Mouse (Mus musculus): ENCODE results near the gene Dnm3. TPM values are rescaled to one million over a fixed set of nuclear protein-coding genes. Genes with fewer than 3 reads are reported as not detected.

The Dnm3 gene
- polyA plus RNA-seq, 1 experiment: 3.5 TPM

DNA sequence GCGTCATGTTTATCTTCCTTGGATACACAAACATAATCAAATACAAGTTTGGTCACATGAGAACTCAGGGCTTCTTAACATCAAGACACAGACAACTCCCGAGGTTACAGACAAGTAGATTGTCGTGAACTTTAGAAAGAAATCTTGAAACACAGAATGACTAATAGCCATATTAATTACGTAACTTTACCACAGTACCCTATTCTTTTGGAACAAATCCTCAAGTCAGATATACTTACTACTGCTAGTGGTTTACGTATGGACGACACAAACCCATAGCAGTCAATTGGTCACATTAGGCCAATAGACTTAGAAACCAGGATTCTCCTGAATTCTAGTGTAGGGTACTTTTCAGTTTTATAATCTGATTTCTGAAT is 459.2 kb downstream of the Dnm3 start:
- no peak overlapping the region for H3K4me3 ChIP-seq (replicated peaks; ENCODE audit: control insufficient read depth, low read depth, low read length)
- WGBS: 42% methylated on average over 6 of the region's 6 CpGs
- TF ChIP-seq POLR2A (IDR thresholded peaks at IDR 0.05; ENCODE audit: borderline replicate concordance, control insufficient read depth, low read depth, low read length) (no peak), CTCF (IDR thresholded peaks at IDR 0.05; ENCODE audit: control insufficient read depth, insufficient read depth, low read length) (no peak)
- H3K4me1 ChIP-seq (ENCODE audit: control insufficient read depth, insufficient read depth, low read length): no peaks in the 10 kb centered on the region
- no peak overlapping the region for H3K27ac ChIP-seq (ENCODE audit: control insufficient read depth, insufficient read depth, low read depth, low read length, poor library complexity)

DNA sequence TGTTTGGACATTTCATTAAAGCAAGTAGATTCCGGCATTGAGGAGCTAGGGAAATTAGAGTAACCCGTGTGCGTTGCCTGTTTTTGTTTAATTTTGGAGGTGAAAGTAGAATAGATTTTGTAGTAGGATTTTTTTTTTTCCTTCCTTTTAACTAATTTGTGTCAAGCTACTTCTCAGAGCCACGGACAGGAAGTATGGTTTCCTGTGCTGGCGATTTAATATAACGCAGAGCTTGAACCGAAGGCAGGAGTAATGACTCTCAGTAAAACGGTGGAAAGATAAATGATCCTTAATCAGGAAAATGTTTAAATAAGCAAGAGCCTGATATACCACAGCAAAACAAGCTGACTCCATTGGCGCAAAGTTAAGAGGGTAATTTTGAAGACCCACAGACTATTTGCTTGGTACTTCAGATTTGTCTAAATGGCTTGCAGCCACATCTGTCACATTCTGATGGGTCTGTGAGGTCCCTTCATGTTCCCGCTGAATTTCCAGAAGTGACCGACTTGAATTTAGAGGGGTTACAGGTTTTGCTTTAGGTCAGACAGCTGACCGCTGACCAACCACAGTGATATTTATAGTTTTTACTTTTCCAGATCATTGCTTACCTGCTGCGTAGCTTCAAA is 459.7 kb downstream of the Dnm3 start:
- whole genome bisulfite sequencing: 12% methylated on average over 13 of the region's 13 CpGs
- Histone ChIP-seq H3K4me3 (replicated peaks; ENCODE audit: control insufficient read depth, low read depth, low read length) (no peak overlapping the region), H3K27ac (ENCODE audit: control insufficient read depth, insufficient read depth, low read depth, low read length, poor library complexity) (no peak overlapping the region), H3K4me1 (ENCODE audit: control insufficient read depth, insufficient read depth, low read length) (no peaks in the 10 kb centered on the region)
- TF ChIP-seq CTCF (IDR thresholded peaks at IDR 0.05; ENCODE audit: control insufficient read depth, insufficient read depth, low read length): no peak
- TF ChIP-seq POLR2A (IDR thresholded peaks at IDR 0.05; ENCODE audit: borderline replicate concordance, control insufficient read depth, low read depth, low read length): no peak

DNA sequence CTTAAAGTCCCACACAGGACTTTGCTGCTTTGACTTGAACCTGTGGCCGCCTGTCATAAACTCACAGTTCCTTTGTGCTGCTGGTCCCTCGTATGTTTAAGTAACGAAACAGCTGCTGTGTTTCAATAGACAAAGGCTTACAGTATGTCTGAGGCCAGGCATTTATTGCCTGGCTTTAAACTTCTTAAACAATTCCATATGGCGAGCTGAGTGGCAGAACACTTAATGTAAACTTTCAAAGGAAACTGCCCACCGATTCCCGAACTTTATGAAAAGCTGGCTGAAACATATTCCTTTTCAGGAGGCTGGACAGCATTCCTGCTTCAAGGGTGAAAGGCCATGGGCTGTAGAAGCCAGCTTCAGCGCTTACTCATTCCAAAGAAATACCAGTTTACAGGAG is 460.9 kb downstream of the Dnm3 start:
- no peak overlapping the region for H3K4me3 ChIP-seq (replicated peaks; ENCODE audit: control insufficient read depth, low read depth, low read length)
- no peak for TF ChIP-seq CTCF (IDR thresholded peaks at IDR 0.05; ENCODE audit: control insufficient read depth, insufficient read depth, low read length)
- TF ChIP-seq POLR2A (IDR thresholded peaks at IDR 0.05; ENCODE audit: borderline replicate concordance, control insufficient read depth, low read depth, low read length): no peak
- WGBS: 68% methylated on average over 7 of the region's 7 CpGs
- H3K4me1 ChIP-seq (ENCODE audit: control insufficient read depth, insufficient read depth, low read length): no peaks in the 10 kb centered on the region
- no peak overlapping the region for H3K27ac ChIP-seq (ENCODE audit: control insufficient read depth, insufficient read depth, low read depth, low read length, poor library complexity)

DNA sequence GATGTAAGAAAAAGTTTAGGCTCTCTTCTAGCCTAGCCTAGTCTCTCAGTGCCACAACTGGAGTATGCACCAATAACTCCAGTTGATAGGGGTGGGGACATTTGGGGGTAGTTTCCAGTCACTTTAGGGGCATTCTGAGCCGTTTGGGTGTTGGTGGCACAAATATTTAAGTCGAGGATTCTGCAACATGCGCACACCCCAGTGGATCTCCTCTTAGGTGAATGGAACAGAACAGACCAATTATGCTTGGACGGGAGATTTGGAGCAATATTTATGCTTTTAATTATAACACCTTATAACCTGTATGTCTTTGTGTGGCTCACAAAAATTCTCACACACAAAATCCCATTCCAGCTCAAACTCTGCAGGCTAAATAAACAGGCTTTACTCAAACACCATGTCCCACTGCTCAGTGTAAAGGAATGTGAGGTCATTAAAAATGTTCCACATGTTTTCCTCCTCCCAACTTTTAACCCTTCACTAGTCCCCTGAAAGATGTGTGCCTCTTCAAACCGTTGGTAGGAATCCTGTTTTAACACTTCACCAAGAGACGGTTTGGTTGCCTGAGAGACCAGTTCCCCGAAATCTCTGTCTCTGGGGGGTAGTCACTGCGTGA is 462.5 kb downstream of the Dnm3 start:
- no peak for TF ChIP-seq POLR2A (IDR thresholded peaks at IDR 0.05; ENCODE audit: borderline replicate concordance, control insufficient read depth, low read depth, low read length)
- no peak for TF ChIP-seq CTCF (IDR thresholded peaks at IDR 0.05; ENCODE audit: control insufficient read depth, insufficient read depth, low read length)
- H3K4me3 ChIP-seq (replicated peaks; ENCODE audit: control insufficient read depth, low read depth, low read length): no peak overlapping the region
- WGBS: 76% methylated on average over 8 of the region's 8 CpGs
- H3K4me1 ChIP-seq (ENCODE audit: control insufficient read depth, insufficient read depth, low read length): no peaks in the 10 kb centered on the region
- H3K27ac ChIP-seq (ENCODE audit: control insufficient read depth, insufficient read depth, low read depth, low read length, poor library complexity): no peak overlapping the region

DNA sequence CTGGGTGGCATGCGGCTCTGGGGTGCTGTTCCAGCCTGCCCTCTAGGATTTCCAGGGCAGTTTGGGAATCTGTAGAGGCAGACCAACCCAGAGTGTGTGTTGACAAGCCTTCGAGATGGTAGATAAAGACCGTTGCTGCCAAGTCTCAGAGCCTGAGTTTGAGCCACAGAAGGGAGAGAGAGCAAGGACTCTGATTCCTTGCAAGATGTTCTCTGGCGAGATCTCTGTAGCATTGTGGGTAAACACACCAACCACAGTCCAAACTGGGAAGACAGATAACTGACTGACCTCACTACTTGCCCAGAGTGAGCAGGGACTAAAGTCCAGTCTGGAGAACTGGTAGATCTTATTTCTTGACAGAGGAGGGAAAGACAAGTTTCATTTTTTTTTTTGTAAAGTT is 464.3 kb downstream of the Dnm3 start:
- TF ChIP-seq POLR2A (IDR thresholded peaks at IDR 0.05; ENCODE audit: borderline replicate concordance, control insufficient read depth, low read depth, low read length) (no peak), CTCF (IDR thresholded peaks at IDR 0.05; ENCODE audit: control insufficient read depth, insufficient read depth, low read length) (no peak)
- no peaks in the 10 kb centered on the region for H3K4me1 ChIP-seq (ENCODE audit: control insufficient read depth, insufficient read depth, low read length)
- WGBS: 44% methylated on average over 4 of the region's 4 CpGs
- no peak overlapping the region for H3K27ac ChIP-seq (ENCODE audit: control insufficient read depth, insufficient read depth, low read depth, low read length, poor library complexity)
- H3K4me3 ChIP-seq (replicated peaks; ENCODE audit: control insufficient read depth, low read depth, low read length): no peak overlapping the region

DNA sequence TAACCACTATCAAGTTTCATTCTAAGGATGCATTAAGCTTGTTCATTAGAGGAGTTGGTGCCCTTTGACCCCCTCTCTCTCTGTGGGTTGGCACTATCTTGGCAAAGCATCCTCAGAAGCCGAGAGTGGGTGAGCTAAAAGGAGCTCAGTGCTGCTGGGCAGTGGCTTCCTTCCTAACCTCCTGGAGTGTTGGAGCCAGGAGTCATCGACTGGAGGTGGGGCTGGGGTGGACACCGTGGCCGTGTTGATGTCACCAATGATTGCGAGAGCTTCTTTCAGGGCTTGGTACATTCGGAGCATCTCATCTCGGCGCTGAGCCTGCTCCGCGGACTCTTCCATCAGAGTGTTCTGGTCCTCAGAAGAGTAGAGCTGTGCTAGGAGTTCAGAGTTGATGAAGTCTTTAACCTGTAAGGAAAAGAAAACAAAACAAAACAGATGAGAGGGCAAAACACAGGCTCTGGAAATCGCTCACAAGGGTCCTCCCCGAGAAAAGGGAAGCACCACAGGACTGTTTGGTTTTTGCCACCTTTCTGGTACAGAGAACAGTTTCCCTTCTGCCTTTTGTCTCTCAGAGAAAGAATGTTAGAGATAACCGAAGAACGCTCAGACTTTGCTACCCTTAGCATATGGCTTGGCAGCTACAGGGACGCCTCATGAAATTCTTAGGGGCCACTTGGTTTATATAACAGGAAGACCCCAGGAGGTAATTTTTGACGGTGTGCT is 466.1 kb downstream of the Dnm3 start:
- no peaks in the 10 kb centered on the region for H3K4me1 ChIP-seq (ENCODE audit: control insufficient read depth, insufficient read depth, low read length)
- TF ChIP-seq CTCF (IDR thresholded peaks at IDR 0.05; ENCODE audit: control insufficient read depth, insufficient read depth, low read length): no peak
- no peak for TF ChIP-seq POLR2A (IDR thresholded peaks at IDR 0.05; ENCODE audit: borderline replicate concordance, control insufficient read depth, low read depth, low read length)
- 44% methylated on average over 16 of the region's 16 CpGs for WGBS
- no peak overlapping the region for H3K4me3 ChIP-seq (replicated peaks; ENCODE audit: control insufficient read depth, low read depth, low read length)
- no peak overlapping the region for H3K27ac ChIP-seq (ENCODE audit: control insufficient read depth, insufficient read depth, low read depth, low read length, poor library complexity)

DNA sequence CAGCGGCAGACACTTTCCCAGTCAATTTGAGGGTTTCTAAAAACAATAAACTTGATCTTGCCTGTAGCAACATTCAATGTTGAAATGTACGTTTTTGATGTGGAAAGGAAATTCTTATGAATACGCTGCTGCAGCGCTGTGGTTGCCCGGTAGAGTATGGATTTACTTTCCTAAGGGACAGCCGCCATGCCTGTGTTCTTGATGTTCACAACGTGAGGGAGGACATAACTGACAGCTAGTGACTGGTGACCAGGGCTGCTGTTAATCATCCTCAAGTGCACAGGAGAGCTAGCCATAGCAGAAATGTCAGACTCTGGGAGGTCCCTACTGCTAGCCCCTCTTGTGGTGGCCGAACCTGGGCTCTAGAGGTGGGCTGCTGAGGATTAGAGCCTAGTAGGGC is 468.7 kb downstream of the Dnm3 start:
- H3K27ac ChIP-seq (ENCODE audit: control insufficient read depth, insufficient read depth, low read depth, low read length, poor library complexity): no peak overlapping the region
- WGBS: 78% methylated on average over 8 of the region's 8 CpGs
- peaks cover 2% of the 10 kb centered on the region for H3K4me1 ChIP-seq (ENCODE audit: control insufficient read depth, insufficient read depth, low read length)
- TF ChIP-seq CTCF (IDR thresholded peaks at IDR 0.05; ENCODE audit: control insufficient read depth, insufficient read depth, low read length) (no peak), POLR2A (IDR thresholded peaks at IDR 0.05; ENCODE audit: borderline replicate concordance, control insufficient read depth, low read depth, low read length) (no peak)
- H3K4me3 ChIP-seq (replicated peaks; ENCODE audit: control insufficient read depth, low read depth, low read length): no peak overlapping the region

DNA sequence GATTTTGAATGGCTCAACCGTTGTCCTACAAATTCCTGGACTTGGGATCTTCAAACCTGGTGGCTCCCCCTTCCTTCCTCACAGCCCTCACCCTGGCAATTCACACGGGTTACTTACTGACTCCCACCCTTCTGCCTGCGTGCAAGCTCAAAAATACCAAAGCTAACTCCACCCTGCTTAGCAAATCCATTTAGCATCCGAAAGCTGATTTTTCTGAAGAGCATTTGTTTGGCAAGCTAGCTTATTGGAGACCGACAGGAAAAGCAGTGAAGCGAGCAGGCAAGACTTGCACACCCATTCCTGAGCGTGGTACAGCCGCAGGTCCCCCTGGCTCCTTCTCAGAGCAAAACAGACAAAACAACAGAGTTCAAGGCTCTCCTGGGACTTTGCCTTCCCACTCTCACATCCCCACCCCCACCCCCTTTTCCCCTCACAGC is 469.2 kb downstream of the Dnm3 start:
- WGBS: 69% methylated on average over 8 of the region's 8 CpGs
- H3K4me1 ChIP-seq (ENCODE audit: control insufficient read depth, insufficient read depth, low read length): peaks cover 2% of the 10 kb centered on the region
- no peak overlapping the region for H3K4me3 ChIP-seq (replicated peaks; ENCODE audit: control insufficient read depth, low read depth, low read length)
- no peak overlapping the region for H3K27ac ChIP-seq (ENCODE audit: control insufficient read depth, insufficient read depth, low read depth, low read length, poor library complexity)
- TF ChIP-seq POLR2A (IDR thresholded peaks at IDR 0.05; ENCODE audit: borderline replicate concordance, control insufficient read depth, low read depth, low read length) (no peak), CTCF (IDR thresholded peaks at IDR 0.05; ENCODE audit: control insufficient read depth, insufficient read depth, low read length) (no peak)
